Mouse (Mus musculus) kidney, postnatal 4 days (tissue): Measurements from ENCODE around the gene Hormad1.
A peak's percentile ranks its signal among the peaks of the same experiment; 100 is the strongest.
"Not testable (repeated sequence)": the region's sequence is repeated elsewhere in the genome, so short reads cannot be mapped to it uniquely, and the experiment has no call there.

Experiments used
- DNase-seq, 2 experiments: peaks; one replicate each; pipeline ENCODE4 v3.0.0; 2021; ENCODE audit warnings: mixed read lengths in 2 of 2

Gene Hormad1

DNA sequence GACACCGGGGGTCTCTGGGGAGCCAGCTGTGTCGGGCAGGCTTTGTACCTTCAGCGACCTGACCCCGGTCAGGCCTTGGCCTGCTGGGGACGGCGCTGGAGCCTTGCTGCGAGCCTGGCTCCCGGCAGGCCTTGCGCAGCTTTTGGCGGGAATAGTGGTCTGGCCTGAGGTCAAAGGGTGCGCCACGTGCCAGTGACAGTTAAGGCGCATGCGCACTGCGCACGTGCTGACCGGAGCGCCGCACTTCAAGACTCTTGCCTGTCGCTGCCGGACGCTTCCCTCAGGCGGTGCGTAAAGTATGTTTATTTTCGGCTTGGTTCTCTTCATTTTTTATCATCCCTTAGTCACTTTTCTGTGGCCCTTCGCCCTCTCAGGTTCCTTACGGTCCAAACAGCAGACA is at the start of gene Hormad1:
Hormad1 (plus strand) TSS at position 241 of the 400 bp plus-strand sequence.
- no peak for DNase-seq

DNA sequence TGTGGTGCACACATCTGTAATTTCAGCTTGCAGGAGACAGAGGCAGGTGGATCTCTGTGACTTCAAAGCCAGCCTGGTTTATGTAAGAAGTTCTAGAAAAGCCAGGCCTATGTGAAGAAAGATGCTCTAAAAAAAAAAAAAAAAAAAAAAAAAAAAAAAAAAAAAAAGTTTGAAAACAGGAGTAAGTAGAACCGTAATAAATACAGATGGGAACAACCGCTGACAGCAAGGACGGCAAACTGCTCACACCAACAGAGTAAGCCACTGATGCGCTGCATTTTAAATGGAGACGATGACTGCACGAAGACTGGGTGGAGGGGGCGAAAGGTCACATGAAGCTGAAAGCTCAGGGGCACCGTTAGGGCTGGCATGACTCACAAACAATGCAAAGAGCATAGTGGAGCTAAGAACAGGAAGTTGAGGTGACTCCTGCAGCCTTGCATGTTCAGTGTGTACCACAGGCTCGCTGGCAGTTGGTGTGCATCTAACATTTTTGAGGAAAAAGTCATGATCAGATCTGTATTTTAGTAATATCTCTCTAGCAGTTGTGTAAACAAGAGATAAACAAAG is 47.8 kb upstream of the Hormad1 start:
- DNase-seq = no peak

DNA sequence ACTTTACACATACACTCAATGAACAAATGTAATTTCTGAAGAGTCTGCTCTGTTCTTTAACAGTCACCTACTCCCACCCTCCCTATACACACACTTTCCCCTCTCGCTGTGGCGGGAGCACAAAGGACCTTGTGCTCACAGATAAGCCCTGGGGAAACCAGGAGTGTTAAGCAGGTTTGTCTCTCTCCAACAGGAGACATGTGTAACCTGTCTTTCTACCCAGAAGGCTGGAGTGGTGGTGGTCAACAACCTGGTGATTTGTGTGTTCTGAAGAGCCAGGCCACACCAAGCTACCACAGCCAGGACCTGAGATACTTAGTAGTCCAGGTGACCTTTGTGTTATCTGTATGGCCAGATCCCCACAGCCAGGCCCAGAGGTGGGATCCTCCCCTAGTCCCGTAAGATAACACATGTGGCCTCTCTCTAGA is 42.8 kb upstream of the Hormad1 start:
- no peak for DNase-seq

DNA sequence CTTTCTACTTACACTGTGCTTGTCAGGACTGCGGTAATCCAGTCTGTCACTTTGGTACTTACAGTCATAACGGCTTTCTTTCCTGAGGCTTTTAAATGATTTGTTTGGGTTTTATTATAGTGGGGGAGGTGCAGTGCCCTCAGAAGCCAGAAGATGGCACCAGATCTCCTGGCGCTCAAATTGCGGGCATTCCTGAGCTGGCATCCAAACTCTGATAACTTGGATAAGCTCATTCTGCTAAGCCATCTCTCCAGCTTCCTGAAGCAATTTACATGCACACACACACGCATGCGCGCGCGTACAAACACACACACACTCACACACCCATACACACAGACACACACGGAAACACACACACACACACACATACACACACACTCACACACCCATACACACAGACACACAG is 42.0 kb upstream of the Hormad1 start:
- DNase-seq = peak; percentile 80

DNA sequence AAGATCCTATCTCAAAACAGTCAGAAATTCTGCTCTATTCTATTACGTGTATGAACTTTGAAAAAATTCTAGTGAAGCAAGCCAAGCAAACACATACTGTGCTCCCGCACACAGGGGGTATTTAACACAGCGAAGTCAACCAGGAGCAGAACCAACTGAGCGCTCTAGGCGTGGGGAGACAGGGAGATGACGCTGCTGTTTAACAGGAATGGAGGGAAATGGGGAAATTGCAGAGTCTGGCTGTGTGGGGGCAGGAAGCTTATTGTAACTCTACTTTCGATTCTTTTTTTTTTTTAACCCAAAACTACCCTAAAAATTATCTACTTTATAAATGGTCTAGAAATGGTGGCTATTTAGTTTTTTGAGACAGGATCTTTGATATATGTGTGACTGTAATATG is 40.6 kb upstream of the Hormad1 start:
- DNase-seq = no peak

DNA sequence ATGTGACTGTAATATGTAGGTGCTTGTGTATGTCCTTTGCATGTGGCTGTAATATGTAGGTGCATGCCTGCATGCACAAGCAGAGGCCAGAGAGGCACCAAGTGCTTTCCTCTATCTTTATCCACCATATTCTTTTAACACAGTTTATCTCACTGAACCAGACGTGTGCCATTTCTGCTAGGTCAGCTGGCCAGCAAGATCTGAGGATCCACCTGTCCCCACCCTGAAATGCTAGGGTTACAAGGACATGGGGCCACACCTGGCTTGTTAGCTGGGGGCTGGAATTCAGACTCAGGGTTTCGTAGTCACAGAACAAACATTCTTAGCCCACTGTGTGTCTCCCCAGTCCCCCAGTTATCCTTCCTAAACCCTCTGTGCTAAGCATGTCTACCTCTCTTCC is 40.2 kb upstream of the Hormad1 start:
- no peak for DNase-seq

DNA sequence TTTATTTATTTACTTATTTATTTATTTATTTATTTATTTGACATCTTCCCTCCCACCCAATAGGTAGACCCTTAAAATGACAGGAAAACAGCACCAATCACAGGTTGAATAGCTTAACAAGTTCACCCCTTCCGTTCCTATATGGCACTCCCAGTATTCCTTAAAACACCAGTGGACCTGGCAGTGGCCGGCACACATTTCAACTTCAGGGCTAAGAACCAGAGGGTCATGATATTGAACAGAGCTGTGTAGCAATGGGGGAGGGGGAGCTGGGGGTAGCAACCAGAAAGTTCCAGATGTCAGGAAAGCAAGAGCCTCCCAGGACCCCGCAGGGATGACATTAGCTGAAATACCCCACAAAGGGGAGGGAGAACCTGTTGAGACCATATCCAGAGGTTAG is 39.4 kb upstream of the Hormad1 start:
- DNase-seq = no peak

DNA sequence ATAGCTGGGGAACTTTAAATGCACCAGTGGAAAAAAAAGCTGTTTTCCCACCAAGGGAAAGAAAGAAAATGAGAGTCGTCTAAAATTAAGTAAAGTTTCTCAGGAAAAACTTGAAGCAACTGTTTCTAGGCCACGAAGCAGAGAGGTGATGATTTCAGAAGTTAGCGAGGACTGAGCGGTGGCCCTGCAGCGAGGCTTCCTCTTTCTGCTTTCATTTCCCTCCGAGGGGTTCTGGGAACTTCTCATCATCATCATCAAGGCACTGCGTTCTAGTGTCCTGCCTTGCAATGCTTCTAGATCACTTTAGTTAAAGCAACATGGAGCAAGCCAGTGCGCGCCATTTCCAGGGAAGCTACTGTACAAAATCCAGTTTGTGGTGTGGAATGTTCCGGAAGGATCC is 38.3 kb upstream of the Hormad1 start:
- no peak for DNase-seq

DNA sequence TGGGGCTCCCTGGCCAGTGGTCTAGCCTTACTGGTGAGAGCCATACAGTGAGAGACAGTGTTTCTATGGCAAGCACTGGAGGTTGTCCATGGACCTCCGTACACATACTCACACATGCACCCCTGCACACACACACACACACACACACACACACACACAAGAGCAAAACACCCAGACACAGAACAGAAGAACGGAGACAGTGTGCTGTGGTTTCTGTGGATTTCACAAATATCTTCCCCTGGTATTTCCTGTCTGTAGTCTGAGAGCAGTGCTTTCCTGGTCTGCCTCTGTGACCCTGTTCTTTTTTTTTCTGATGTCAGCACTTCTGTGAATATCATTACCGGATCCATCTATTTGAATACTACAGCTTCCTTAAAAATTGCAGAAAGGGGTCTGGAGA is 35.8 kb upstream of the Hormad1 start:
- DNase-seq = peak in 1 of 2 experiments; percentile 8

DNA sequence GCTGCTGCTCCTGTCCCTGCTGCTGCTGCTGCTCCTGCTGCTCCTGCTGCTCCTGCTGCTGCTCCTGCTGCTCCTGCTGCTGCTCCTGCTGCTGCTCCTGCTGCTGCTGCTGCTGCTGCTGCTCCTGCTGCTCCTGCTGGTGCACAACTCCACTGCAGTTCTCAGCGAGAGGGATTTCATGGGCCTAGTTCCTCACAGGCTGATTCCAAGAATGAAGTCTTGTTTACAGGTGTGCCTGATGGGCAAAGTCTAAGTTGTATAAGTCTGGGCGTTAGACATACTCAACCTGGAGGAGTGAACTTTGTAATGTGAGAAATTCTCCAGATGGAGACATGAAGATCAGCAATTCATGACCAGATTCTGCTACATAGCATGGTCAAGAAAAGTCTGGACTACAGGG is 34.8 kb upstream of the Hormad1 start:
- no peak for DNase-seq

DNA sequence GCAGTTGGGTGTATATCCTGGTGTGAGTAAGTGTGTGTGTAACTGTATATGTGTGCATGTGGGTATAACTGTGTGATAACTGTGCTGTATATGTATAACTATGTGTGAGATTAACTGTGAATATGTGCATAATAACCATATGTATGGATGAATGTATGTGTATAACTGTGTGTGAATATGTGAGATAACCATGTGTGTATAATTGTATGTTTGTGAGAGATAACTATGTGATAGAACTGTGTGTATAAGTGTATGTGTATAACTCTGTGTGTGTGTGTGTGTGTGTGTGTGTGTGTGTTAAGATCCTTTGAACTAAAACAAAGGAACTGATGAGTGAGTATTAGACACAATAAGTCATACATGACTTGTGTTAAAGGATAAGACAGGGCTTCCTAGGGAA is 33.4 kb upstream of the Hormad1 start:
- no peak for DNase-seq

DNA sequence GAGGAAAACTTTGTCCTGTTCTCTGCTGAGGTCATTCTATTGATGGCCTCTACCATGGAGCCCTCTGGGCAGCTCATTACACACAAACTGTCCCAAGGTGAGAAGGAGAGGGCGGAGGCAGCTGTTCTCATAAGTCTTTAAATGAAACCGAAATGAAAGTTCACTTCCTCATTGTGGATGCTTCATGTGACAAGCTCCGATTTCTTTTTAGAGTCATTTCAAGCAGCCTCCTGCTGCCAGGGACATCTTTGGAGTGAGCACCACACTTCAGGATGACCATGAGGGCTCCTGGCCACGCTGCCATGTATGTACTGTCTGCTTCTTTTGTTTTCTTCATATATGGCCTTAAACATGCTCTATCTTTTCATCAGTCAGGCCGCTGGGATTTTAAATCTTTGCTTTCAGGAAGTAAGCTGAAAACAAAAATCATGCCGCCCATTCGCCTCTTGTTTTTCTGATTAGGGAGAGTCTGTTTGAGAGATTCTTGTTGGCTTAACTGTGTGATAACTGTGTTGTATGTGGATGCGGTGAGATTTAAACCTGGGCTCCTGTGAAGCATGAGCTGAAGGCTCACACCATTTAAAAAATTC is 32.8 kb upstream of the Hormad1 start, which contains the start of gene Ctss:
Ctss (plus strand) TSS at position 165 of the 590 bp plus-strand sequence.
- DNase-seq = no peak

DNA sequence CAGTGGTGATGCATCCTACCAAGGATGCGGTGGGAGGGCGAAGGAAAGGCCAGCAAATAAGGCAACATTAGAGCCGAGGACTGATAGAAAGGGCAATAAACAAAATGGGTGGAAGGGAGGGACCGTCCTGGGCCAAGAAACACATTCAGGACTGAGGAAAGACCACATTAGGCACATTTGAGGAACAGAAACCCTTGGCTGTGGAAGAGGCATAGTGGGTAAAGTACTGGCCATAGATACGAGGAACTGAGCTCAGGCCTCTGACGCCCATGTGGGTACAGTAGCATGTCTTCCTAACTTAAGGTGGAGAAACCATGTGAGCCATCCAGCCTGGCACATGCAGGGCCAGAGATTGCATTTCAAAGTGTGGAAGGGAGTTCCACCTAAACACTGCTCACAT is 29.7 kb upstream of the Hormad1 start:
- DNase-seq = no peak

DNA sequence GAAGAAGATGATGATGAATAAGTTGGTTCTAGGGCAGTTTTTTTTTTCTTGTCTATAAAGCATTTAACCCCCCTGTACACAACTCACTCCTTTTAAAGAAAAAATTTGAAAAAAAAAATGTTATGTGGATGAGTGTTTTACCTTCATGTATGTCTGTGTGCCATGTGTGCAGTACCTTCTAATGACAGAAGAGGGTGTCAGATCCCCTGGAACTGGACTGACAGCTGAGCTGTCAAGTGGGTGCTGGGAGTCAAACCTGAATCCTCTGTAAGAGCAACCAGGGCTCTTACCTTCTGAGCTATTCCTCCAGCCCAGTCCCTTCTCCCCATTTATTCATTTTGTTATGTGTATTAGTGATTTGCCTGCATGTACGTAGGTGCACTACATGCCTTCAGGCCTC is 28.5 kb upstream of the Hormad1 start:
- DNase-seq = no peak

DNA sequence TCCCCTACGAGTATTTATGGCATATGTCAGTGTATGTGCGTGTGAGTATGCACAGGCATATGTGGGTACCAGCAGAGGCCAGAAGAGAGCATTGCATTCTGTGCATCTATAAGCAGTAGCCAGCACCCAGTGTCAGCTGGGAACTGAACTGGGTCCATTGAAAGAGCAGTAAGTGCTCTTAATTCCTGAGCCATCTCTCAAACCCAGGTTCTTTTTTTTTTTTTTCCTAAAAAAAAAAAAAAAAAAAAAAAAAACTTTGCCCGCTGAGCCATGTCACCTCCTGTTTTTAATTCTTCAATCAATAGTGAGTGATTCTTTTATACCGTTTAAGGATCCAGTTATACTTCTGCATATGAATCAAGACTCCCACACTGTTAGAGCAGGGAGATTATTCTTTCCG is 26.1 kb upstream of the Hormad1 start:
- no peak for DNase-seq

DNA sequence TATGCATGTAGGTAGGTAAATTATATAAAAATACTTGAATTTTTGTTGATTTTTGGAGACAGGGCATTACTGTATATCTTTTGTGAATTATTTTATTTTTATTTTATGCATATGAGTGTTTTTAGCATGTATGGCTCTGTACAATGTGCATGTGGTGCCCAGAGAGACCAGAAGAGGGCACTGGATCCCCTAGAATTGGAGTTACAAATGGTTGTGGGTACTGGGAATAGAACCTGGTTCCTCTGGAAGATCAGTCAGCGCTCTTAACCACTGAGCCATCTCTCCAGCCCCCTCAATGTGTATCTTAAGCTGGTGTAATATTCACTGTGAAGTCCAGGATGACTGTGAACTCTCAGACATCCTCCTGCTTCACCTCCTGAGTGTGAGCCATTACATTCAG is 24.6 kb upstream of the Hormad1 start:
- DNase-seq = no peak

DNA sequence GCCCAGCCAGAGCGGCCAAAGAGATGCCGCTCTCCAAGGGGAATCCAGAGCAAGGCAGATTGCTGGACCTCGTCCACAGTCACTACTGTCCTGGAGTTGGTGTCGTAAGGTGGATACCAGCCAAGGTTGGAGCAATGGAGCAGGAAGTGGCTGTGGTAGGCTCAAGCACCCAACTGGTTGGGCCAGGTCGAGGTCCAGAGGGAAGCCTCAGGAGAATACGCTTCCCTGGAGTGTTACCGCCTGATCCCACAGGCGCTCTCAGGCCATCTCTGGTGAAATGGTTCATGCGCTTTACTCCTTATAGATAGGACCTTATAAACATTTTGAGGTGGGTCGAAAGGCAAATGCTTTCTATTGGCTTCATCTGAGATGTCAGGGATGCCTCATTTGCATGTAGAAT is 20.5 kb upstream of the Hormad1 start:
- DNase-seq = no peak

DNA sequence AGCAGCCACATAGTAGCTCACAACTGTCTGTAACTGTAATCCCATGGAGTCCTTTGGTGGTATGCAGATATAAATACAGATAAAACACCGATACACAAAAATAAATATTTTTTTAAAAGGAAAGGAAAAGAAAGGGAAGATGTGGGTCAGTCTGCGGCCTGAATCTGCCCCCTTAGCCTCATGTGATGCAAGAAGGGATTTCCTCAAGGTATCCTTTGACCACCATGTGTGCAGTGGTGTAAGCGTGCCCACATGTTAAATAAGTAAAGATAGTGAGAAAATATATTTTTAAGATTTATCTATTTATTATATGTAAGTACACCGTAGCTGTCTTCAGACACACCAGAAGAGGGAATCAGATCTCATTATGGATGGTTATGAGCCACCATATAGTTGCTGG is 19.6 kb upstream of the Hormad1 start:
- DNase-seq = no peak

DNA sequence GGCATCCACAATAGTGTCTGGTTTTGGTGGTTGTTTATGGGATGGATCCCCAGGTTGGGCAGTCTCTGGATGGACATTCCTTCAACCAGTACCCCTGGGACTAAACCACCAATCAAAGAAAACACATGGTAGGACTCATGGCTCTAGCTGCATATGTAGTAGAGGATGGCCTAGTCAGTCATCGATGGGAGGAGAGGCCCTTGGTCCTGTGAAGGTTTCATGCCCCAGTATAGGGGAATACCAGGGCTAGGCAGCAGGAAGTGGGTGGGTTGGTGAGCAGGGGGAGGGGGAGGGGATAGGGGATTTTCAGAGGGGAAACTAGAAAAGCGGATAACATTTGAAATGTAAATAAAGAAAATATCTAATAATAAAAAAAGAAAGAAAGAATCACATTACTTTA is 18.3 kb upstream of the Hormad1 start:
- DNase-seq = not testable (repeated sequence)

DNA sequence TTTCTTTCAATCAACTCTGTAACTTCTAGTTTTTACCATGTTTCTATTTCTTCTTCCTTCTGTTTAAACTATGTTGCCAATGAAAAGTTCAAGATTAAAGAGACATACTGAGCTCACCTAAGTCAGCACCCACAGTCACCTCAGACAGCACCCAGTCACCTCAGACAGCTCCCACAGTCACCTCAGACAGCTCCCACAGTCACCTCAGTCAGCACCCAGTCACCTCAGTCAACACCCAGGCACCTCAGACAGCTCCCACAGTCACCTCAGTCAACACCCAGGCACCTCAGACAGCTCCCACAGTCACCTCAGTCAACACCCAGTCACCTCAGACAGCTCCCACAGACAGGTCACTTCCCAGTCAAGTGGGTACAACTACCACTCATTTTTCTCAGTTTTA is 17.3 kb upstream of the Hormad1 start:
- DNase-seq = no peak

DNA sequence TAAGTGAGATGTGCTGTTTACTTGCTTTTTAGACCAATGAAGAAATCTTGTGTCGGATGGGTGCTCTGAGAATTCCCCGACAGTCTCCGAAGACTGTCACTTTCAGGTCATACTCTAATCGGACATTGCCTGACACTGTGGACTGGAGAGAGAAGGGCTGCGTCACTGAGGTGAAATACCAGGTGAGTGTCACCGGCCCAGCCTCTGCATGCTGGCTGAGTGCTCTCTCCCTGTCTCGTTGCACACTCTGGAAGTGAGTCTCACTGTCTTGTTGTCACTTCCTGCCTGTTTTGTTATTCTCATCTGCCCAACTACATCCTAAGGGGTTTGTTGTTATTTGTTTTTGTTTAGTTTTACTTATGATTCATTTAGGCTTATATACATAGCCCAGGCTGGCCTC is 16.5 kb upstream of the Hormad1 start:
- no peak for DNase-seq

DNA sequence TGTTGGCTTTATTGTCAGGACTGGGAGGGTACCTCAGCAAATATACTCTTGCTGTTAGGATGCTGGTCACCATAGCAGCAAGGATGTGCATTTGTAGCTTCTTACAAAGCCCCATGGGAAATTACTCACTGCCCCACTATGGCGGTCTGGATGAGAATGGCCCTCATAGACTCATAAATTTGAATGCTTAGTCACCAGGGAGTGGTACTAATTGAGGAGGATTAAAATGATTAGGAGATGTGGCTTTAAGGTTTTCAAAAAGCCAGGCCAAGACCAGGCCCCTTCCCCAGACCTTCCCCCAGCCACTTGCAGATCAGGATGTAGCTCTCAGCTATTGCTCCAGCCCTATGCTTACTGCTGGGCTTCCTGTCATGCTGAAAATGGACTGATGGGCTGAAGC is 9.3 kb upstream of the Hormad1 start:
- DNase-seq = no peak

DNA sequence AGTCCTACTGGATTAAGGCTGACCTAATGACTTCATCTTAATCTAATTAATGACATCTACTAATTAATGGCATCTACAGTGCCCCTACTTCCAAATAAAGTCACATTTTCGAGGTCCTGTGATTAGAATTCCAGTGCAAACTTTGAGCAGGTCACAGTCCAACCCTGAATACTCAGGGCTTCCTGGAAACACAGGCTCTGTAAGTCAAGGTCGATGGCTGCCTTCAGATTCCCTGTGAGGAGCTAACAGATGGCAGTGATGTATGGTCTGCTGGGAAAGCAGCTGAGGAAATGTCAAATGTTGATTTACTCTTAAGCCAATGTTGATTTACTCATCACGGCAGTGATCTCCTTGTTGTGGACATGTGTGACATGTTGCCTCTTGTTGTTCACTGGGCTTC is 5.5 kb upstream of the Hormad1 start:
- no peak for DNase-seq

DNA sequence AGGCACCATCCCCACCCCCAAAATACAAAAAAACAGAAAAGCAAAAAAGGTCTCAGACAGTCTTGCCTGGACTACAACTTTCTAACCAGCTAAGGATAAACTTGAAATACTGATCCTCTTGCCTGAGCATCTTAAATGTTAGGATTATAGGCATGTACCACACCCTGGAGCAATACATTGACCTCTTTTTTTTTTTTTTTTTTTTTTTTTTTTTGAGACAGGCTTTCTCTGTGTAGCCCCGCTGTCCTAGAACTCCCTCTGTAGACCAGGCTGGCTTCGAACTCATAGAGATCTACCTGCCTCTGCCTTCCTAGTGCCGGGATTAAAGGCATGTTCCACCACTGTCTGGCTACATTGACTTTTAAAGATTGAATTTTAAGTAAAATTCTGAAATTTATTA is 1.3 kb downstream of the Hormad1 start:
- DNase-seq = no peak

DNA sequence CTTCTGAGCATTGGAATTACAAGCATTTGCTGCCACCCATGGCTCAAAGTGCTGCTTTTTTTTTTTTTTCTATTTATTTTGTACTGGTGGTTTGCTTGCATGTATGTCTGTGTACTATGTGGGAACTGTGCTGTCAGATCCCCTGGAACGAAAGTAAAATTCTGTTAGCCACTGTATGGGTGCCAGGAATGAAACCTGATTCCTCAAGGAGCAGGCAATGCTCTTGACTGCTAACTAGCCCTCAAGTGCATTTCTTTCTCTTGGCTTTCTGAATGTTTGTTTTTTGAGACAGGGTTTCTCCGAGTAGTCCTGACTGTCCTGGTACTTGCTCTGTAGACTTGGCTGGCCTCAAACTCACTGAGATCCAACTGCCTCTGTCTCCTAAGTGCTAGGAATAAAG is 2.3 kb downstream of the Hormad1 start:
- no peak for DNase-seq
